Mouse (Mus musculus): Measurements from ENCODE around the gene Plxna3. TPM values are rescaled to one million over a fixed set of nuclear protein-coding genes. Genes with fewer than 3 reads are reported as not detected.
A peak's percentile ranks its signal among the peaks of the same experiment; 100 is the strongest.

Gene Plxna3
- total RNA-seq, 2 experiments from 2014 or later: 27.1 to 30.2 TPM

- TF ChIP-seq CTCF (IDR thresholded peaks at IDR 0.05): no peak; the same call in 1 of the 2 replicates
- H3K27ac ChIP-seq: peak within 1 kb of the TSS; percentile 55
- DNase-seq (ENCODE audit: extremely low spot score in 1 of 2, low spot score in 2 of 2): peak; percentile 76 to 80
- peak within 1 kb of the TSS; percentile 58 for H3K4me3 ChIP-seq
- intact Hi-C loops (cut with DNase I): loop anchor here (2.0 kb wide), 1 partner anchor 54 kb away; no protein-coding TSS in a partner anchor
Measured at GRCm38 (mm10) chrX:74372888-74373549, 44.2 kb downstream of the Plxna3 start, which contains the start of the genes Ubl4a and Slc10a3. Gene Ubl4a, minus strand, starts transcription at chrX:74373218. Gene Slc10a3, minus strand, starts transcription at chrX:74373349.

GRCm38 (mm10) chrX:74384451-74384850 lies 55.6 kb downstream of the Plxna3 start:
- DNase-seq (ENCODE audit: extremely low spot score in 1 of 2, low spot score in 2 of 2): no peak
- no peak overlapping the region for H3K27ac ChIP-seq
- H3K4me3 ChIP-seq: no peak overlapping the region
- TF ChIP-seq CTCF (IDR thresholded peaks at IDR 0.05): no peak
- intact Hi-C loops (cut with DNase I): no loop called here

GRCm38 (mm10) chrX:74388153-74388552 lies 59.3 kb downstream of the Plxna3 start:
- DNase-seq (ENCODE audit: extremely low spot score in 1 of 2, low spot score in 2 of 2): no peak
- Histone ChIP-seq H3K4me3 (no peak overlapping the region), H3K27ac (no peak overlapping the region)
- no peak for TF ChIP-seq CTCF (IDR thresholded peaks at IDR 0.05)
- intact Hi-C loops (cut with DNase I): no loop called here

GRCm38 (mm10) chrX:74392535-74393443 lies 63.9 kb downstream of the Plxna3 start, which contains the start of the genes Fam3a and Ikbkg:
Gene Fam3a, minus strand, starts transcription at chrX:74393272.
Gene Ikbkg, plus strand, starts transcription at chrX:74393290.
- peak; percentile 71 to 76 for DNase-seq (ENCODE audit: extremely low spot score in 1 of 2, low spot score in 2 of 2)
- peak; percentile 56 for TF ChIP-seq CTCF (IDR thresholded peaks at IDR 0.05)
- Histone ChIP-seq H3K4me3 (peak within 1 kb of the TSS; percentile 57), H3K27ac (peak within 1 kb of the TSS; percentile 79)
- intact Hi-C loops (cut with DNase I): loop anchor here (1.0 kb wide), 1 partner anchor 24 kb away; no protein-coding TSS in a partner anchor

Small RNA genes lying within 50 kb of the gene (microRNA-seq; reads per million reads assigned to microRNA genes)
- gene Mir7092: 0 reads per million in 2 experiments

Other genes starting within 250 kb of the Plxna3 start
- 1 to 10 TPM in 1 of 2 experiments, under 1 TPM in 1; 0.66 to 1.6 TPM for gene Opn1mw, start 201.6 kb upstream of the Plxna3 start, total RNA-seq (2021)
- gene Mecp2, start 193.7 kb upstream of the Plxna3 start, total RNA-seq (2021): 10 to 100 TPM; 85.0 to 89.3 TPM
- gene Tex28, start 161.2 kb upstream of the Plxna3 start, total RNA-seq (2021): not detected
- not detected for gene Tktl1, start 151.8 kb upstream of the Plxna3 start, total RNA-seq (2021)
- gene Flna, start 79.2 kb upstream of the Plxna3 start, total RNA-seq (2021): 10 to 100 TPM; 66.7 to 68.9 TPM
- 10 to 100 TPM; 36.0 to 37.7 TPM for gene Emd, start 74.4 kb upstream of the Plxna3 start, total RNA-seq (2021)
- 100 to 1,000 TPM; 151 to 163 TPM for gene Rpl10, start 58.3 kb upstream of the Plxna3 start, total RNA-seq (2021)
- gene Taz, start 47.2 kb upstream of the Plxna3 start, total RNA-seq (2021): 10 to 100 TPM; 60.9 to 64.9 TPM
- 1 to 10 TPM; 2.2 to 2.9 TPM for gene Dnase1l1, start 46.7 kb upstream of the Plxna3 start, total RNA-seq (2021)
- 100 to 1,000 TPM; 320 to 341 TPM for gene Atp6ap1, start 32.0 kb upstream of the Plxna3 start, total RNA-seq (2021)
- gene Gdi1, start 24.1 kb upstream of the Plxna3 start, total RNA-seq (2021): 100 to 1,000 TPM; 596 to 607 TPM
- gene Fam50a, start 16.0 kb upstream of the Plxna3 start, total RNA-seq (2021): 10 to 100 TPM; 25.7 to 31.7 TPM
- 10 to 100 TPM; 22.3 to 23.5 TPM for gene Lage3, start 24.6 kb downstream of the Plxna3 start, total RNA-seq (2021)
- gene Ubl4a, start 44.2 kb downstream of the Plxna3 start, total RNA-seq (2021): 10 to 100 TPM; 65.7 to 71.5 TPM
- 1 to 10 TPM; 3.1 to 3.9 TPM for gene Slc10a3, start 44.3 kb downstream of the Plxna3 start, total RNA-seq (2021)
- 10 to 100 TPM; 15.7 to 20.9 TPM for gene Fam3a, start 64.2 kb downstream of the Plxna3 start, total RNA-seq (2021)
- 10 to 100 TPM; 44.8 to 47.6 TPM for gene Ikbkg, start 64.2 kb downstream of the Plxna3 start, total RNA-seq (2021)
- 10 to 100 TPM; 28.2 to 28.4 TPM for gene G6pdx, start 100.1 kb downstream of the Plxna3 start, total RNA-seq (2021)
- not detected for gene Gm6880, start 152.3 kb downstream of the Plxna3 start, total RNA-seq (2021)
- gene Olfr1326-ps1, start 245.8 kb downstream of the Plxna3 start, total RNA-seq (2021): not detected

Measured in left cerebral cortex, adult 2 months (tissue).